Mouse (Mus musculus) lung, adult 2 months (tissue): ENCODE data around the gene Napb. TPM values are rescaled to one million over a fixed set of nuclear protein-coding genes. Genes with fewer than 3 reads are reported as not detected.
A peak's percentile ranks its signal among the peaks of the same experiment; 100 is the strongest.

ENCODE experiments used
- DNase-seq: peaks from one replicate; pipeline ENCODE4 v3.0.0; 2022
- H3K4me1 ChIP-seq: fragments of 200-500 bp; 2 replicates; pipeline ENCODE4 v1.6.1; 2011; ENCODE audit warnings: low read length; ENCODE audit not compliant: control insufficient read depth, insufficient read depth
- H3K4me3 ChIP-seq: fragments of 200-500 bp; replicated peaks from 2 replicates; pipeline ENCODE3; 2011; ENCODE audit warnings: low read depth, mild to moderate bottlenecking, control low read depth, low read length; ENCODE audit errors: extremely low read depth
- CTCF ChIP-seq: fragments of 200-500 bp; IDR thresholded peaks from 2 replicates; pipeline ENCODE4 v1.5.1; 2011; ENCODE audit warnings: mild to moderate bottlenecking, low read length, control low read depth; ENCODE audit not compliant: insufficient read depth
- POLR2A ChIP-seq: fragments of 200-500 bp; IDR thresholded peaks from 2 replicates; pipeline ENCODE4 v1.6.1; 2011; ENCODE audit warnings: low read depth, mild to moderate bottlenecking, control low read depth, low read length, borderline replicate concordance; ENCODE audit errors: extremely low read depth
- WGBS: fragments of 180-500 bp; shearing (Covaris S2); methylation state at CpG from one replicate; pipeline ENCODE4 v1.1.7; 2018; 5-methylcytosine and 5-hydroxymethylcytosine counted together
- polyA plus RNA-seq: library from polyadenylated mRNA; depleted of rRNA; stranded (reverse); fragments of >200 nt; gene quantifications from 2 replicates; pipeline ENCODE4 v1.2.3, GENCODE M21; 2012

Napb gene
- polyA plus RNA-seq, 1 experiment, result 1.1 TPM

DNA sequence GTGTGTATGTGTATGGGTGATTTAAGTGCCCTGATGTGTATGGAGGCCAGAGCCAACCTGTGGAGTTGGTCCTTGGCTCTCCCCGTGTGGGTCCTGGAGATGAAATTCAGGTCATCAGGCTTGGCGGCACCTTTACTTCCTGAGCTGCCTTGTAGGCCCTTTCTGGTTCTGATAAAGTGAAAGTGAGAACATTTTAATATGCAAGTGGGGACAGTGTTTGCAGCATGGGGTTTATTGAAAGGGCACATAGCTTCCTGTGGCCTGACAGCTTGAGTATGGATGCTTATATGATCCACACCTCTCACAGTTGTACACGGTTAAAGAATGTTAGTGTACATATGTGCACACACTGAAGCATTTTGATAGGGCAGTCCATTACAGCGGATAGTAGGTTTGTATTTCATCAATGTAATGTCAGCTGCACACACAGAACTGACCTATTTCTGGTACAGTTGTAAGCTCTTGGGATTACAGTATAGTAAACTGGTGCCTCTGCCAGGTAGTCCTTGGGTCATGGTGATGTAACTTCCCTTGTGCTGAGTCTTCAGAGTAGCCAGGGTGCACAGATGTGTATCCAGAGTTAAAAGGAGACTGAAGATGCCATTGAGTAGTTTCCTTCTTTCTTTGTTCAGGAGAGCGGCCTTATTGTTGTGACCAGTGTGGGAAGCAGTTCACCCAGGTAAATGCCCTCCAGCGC lies 42.7 kb downstream of the Napb start:
- Histone ChIP-seq H3K4me3 (no peak overlapping the region), H3K4me1 (no peaks in the 10 kb centered on the region; the same call in none of the 2 replicates)
- TF ChIP-seq CTCF (no peak), POLR2A (no peak)
- DNase-seq, result no peak
- 86% methylated on average over 6 of the region's 6 CpGs for WGBS

DNA sequence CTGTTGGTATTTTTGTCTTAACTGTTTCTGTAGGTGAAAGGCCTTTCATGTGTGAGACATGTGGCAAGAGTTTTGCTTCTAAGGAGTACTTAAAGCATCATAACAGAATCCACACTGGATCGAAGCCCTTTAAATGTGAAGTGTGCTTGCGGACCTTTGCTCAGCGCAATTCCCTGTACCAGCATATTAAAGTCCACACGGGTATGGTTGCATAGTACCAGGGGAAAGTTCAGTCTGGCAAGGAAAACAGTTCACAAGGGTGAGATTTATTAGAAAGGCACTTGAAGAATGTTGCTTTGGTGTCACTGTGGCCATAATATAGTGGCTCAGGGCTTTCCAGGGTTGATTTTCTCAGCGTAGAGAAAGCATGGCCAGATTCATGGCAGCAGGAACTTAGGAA lies 44.3 kb downstream of the Napb start:
- Histone ChIP-seq H3K4me1 (no peaks in the 10 kb centered on the region; the same call in none of the 2 replicates), H3K4me3 (no peak overlapping the region)
- no peak for DNase-seq
- 68% methylated on average over 5 of the region's 5 CpGs for whole genome bisulfite sequencing
- no peak for TF ChIP-seq POLR2A
- no peak for TF ChIP-seq CTCF

DNA sequence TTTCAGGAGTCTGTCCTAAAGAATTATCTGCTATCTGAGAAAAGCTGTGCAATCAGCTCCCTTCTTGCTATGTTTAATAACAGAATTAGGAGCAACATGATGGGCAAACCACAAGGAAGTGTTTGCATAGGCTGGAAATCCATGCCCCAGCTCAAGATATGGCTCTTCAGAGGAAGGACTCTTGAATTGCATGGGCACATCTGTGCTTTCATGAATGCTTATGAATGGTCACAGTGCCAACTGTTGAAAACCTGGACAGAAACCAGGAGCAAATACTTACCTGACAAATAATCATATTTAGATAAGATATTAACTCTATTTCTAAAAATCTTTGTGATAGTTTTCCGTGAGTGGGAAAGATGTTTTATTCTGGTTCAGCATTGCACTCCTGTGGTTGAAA lies 45.4 kb downstream of the Napb start:
- H3K4me3 ChIP-seq, result no peak overlapping the region
- WGBS, result 74% methylated on average over 1 of the region's 1 CpGs
- DNase-seq, result no peak
- peaks cover 3% of the 10 kb centered on the region for H3K4me1 ChIP-seq
- TF ChIP-seq CTCF (no peak), POLR2A (no peak)

DNA sequence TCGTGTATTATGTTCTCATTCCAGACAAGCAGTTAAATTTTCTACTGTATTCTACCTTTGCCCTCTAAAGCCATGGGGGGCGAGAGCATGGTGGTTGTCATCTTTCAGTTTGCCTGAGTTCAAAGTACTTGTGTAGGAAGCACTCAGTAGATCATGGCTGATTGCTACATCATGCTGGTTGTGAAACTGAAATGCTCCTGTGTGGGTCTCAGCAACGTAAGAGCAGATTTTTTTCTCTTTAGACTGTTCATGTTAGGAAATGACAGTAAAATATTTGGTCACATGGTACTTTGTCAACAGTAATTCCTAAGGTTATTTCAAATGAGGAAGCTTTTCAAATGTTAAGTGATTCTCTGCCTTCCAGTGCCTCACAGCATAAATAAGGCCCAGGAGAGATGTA lies 46.6 kb downstream of the Napb start:
- no peak for DNase-seq
- Histone ChIP-seq H3K4me3 (no peak overlapping the region), H3K4me1 (peaks cover 4% of the 10 kb centered on the region)
- TF ChIP-seq CTCF (no peak), POLR2A (no peak)
- WGBS, result 62% methylated on average over 3 of the region's 3 CpGs

DNA sequence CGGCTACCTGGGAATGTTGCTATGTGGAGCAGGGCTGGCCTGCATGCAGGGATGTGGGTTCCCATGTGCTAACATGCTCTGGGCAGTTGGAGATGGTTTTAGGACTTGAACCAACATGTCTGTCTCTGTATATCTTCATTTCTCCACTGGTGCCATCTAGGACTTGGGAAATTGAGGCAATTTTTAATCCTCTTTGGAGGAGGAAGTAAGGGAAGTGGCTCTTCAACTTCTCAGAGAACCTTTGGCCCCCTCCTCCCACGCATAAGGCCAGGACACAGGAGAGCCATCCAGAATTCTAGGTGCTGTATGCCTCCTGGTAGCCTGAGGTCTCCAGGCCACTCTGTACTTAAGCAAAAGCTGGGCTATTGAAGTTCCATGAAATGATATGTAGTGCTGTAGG lies 47.3 kb downstream of the Napb start:
- peaks cover 4% of the 10 kb centered on the region for H3K4me1 ChIP-seq
- H3K4me3 ChIP-seq, result no peak overlapping the region
- TF ChIP-seq POLR2A (no peak), CTCF (no peak)
- 84% methylated on average over 2 of the region's 2 CpGs for WGBS
- DNase-seq, result no peak

DNA sequence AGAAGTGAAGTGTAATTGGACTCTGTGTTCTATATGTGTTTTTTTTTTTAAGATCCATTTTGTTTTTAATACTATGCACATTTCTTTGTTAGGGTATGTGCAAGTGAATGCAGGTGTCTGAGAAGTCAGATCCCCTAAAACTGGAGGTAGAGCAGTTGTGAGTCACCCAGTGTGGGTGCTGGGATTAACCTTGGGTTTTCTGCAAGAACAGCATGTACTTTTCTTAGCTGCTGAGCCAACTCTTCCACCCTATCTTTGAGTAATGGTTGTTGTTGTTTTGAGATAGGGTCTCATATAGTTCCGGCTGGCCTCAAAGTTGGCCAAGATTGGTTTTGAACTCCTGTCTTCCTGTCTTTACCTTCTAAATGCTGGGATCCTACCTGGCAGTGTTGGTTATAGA lies 49.2 kb downstream of the Napb start:
- DNase-seq, result no peak
- TF ChIP-seq CTCF (no peak), POLR2A (no peak)
- peaks cover 4% of the 10 kb centered on the region for H3K4me1 ChIP-seq
- no peak overlapping the region for H3K4me3 ChIP-seq
- 89% methylated on average over 1 of the region's 1 CpGs for WGBS

DNA sequence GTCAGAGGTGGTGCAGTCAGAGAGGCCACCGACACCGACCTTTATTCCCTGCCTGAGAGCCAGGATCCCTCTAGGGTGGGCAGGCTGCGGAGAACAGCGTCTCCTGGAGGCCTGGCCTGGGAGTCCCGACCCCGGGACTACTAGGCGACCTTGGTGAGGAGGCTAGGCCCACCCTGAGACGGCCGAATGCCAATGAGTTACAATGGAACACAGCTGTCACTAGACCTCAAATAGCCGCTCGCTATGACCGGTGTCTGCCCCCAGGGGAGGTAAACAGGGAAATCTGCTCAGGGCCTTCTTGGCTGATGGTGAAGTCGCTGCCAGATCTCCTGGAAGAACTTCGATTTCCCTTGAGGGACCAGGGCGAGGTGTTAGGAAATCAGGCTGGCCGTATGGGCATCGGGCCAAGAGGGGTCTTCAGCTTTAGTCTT lies 50.8 kb downstream of the Napb start:
- TF ChIP-seq CTCF (peak; percentile 20; the same call in 1 of the 2 replicates), POLR2A (no peak)
- H3K4me1 ChIP-seq, result peaks cover 4% of the 10 kb centered on the region; the same call in 1 of the 2 replicates
- H3K4me3 ChIP-seq, result peak overlapping the region; percentile 93
- WGBS, result 4% methylated on average over 17 of the region's 17 CpGs
- peak; percentile 51 for DNase-seq

DNA sequence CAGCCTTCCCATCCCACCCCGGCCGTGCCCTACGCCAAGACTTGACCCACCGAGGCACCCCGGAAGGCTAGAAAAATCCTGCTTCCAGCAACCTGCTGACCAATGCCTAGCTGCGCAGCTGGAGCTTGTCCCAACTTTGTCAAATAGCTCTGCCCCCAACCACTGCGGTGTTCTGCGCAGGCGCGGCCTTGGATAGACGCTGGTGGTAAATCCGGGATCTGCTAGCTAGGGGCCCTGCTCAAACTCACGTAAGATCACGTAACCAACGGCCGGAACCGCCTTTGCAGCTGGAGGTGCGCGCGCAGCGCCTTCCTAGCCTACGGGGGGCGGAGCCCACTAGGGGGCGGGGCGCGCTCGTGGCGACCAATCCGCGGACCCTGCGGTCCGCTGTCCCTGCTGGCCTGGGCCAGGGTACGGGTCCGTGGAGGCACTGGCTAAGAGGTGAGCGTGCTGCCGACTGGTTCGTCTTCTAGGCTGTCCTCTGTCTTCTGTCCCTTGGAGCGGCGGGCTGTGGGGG lies 51.4 kb downstream of the Napb start, which contains the start of gene Gzf1:
Gene Gzf1 (plus strand): TSS at position 249 of the 517 bp plus-strand sequence.
- no peak for TF ChIP-seq CTCF
- TF ChIP-seq POLR2A, result peak; percentile 86
- peak; percentile 99 for DNase-seq
- WGBS, result under 1% methylated on average over 39 of the region's 39 CpGs

DNA sequence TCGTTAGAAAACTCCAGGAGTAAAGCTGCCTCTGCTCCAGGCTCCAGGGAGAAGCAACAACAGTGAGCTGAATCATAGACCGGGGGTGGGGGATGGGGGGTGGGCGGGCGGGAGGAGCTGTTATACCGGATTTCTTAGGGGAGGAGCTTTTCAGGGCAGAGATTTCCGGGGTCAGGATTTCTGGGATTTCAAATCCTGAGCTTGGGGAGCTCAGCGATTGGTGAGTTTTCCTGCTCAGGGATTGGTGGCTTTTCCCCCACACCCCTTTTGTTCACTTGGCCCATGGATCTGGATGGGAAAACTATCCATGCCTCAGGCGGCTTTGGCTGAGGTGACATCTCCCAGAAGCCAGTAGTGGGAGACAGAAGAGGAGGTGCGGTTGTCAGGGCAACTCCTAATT lies 52.9 kb downstream of the Napb start:
- no peak for DNase-seq
- WGBS, result 21% methylated on average over 9 of the region's 9 CpGs

More for the DNA sequence above, 51.4 kb downstream of the Napb start, which contains the start of gene Gzf1:
- H3K4me3 ChIP-seq, result peak within 1 kb of the TSS; percentile 93
- peaks cover 4% of the 10 kb centered on the region; the same call in 1 of the 2 replicates for H3K4me1 ChIP-seq

DNA sequence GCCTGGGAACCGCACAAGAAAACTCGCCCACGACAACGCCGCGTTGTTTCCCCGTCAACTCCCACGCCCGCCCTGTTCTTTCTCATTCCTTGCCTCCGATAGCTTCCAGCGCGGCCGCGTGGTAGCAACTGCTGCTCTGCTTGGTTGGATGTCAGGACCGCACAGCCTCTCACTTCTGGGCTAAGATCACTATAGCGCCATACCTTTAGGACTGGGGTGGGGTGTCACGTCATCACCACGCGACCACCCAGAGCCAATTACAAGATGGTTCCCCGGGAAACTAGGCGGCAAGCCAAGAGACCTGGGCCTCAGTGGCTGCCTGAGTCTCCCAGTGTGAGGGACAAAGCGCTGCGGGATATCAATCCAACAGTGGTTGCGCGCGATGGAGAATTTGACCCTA lies 54.5 kb downstream of the Napb start:
- peaks cover 4% of the 10 kb centered on the region; the same call in 1 of the 2 replicates for H3K4me1 ChIP-seq
- peak overlapping the region; percentile 27 for H3K4me3 ChIP-seq
- DNase-seq, result peak; percentile 23
- TF ChIP-seq CTCF (no peak), POLR2A (peak; percentile 20; the same call in 1 of the 2 replicates)
- 36% methylated on average over 26 of the region's 26 CpGs for WGBS

More for the DNA sequence above, 52.9 kb downstream of the Napb start:
- H3K4me1 ChIP-seq, result peaks cover 4% of the 10 kb centered on the region; the same call in 1 of the 2 replicates
- H3K4me3 ChIP-seq, result peak overlapping the region; percentile 49
- peak; percentile 70; the same call in 1 of the 2 replicates for TF ChIP-seq POLR2A
- TF ChIP-seq CTCF, result no peak
